Mouse (Mus musculus) E14TG2a.4 (cell line): Measurements from ENCODE around the gene Rhov.

Source experiments
- CTCF ChIP-seq: conservative IDR thresholded peaks from 2 replicates; pipeline ENCODE4 v1.5.1; 2014; ENCODE audit warnings: low read length
- NANOG ChIP-seq: IDR thresholded peaks from 2 replicates; pipeline ENCODE4 v1.6.1; 2014; ENCODE audit warnings: borderline replicate concordance, low read length, mixed read lengths

- TF ChIP-seq CTCF (no peak), NANOG (no peak)
Measured at GRCm38 (mm10) chr2:119293776-119294390, 22.8 kb upstream of the Rhov start.
